Mouse (Mus musculus): Measurements from ENCODE around the gene Myo1h.

- no peak for TF ChIP-seq CEBPB (IDR thresholded peaks at IDR 0.05; ENCODE audit: insufficient read depth, poor library complexity, severe bottlenecking)
- TF ChIP-seq REST (IDR thresholded peaks at IDR 0.05; ENCODE audit: insufficient read depth, insufficient read length) = no peak
- no peak for TF ChIP-seq MYOD1 (IDR thresholded peaks at IDR 0.05; ENCODE audit: control insufficient read depth in 1 of 3, insufficient read length in 2 of 3, low read depth in 2 of 3)
- no peak for TF ChIP-seq MAX (IDR thresholded peaks at IDR 0.05; ENCODE audit: low read depth)
- no peak for TF ChIP-seq POLR2A (IDR thresholded peaks at IDR 0.05; ENCODE audit: insufficient read length, low read depth)
Observed at GRCm38 (mm10) chr5:114299883-114300610, 11.1 kb downstream of the Myo1h start.

Data from myocyte (in vitro differentiated cells).